Mouse (Mus musculus) embryonic facial prominence, embryonic 12.5 days (tissue): ENCODE measurements around the gene Inpp4b. TPM values are rescaled to one million over a fixed set of nuclear protein-coding genes. Genes with fewer than 3 reads are reported as not detected.

ENCODE experiments used
- ATAC-seq: fragments of 200-750 bp; cut with Nextera tagmentation; 2 replicates; pipeline ENCODE4 v1.8.0; 2017; ENCODE audit not compliant: insufficient number of reproducible peaks, insufficient read depth, low FRiP score, low TSS enrichment
- H3K27ac ChIP-seq: fragments of 300-500 bp; sonication (generic); 2 replicates; pipeline ENCODE4 v1.5.1; 2016; ENCODE audit warnings: mild to moderate bottlenecking
- H3K27me3 ChIP-seq: fragments of 300-500 bp; sonication (generic); 2 replicates; pipeline ENCODE4 v1.6.1; 2016; ENCODE audit warnings: mild to moderate bottlenecking, moderate library complexity
- H3K36me3 ChIP-seq: fragments of 300-500 bp; sonication (generic); 2 replicates; pipeline ENCODE4 v1.6.1; 2016; ENCODE audit warnings: mild to moderate bottlenecking
- H3K4me1 ChIP-seq: fragments of 300-500 bp; sonication (generic); 2 replicates; pipeline ENCODE4 v1.6.1; 2016
- H3K4me2 ChIP-seq: fragments of 300-500 bp; sonication (generic); replicated peaks from 2 replicates; pipeline ENCODE4 v1.6.1; 2016; ENCODE audit warnings: mild to moderate bottlenecking, moderate library complexity
- H3K4me3 ChIP-seq: fragments of 300-500 bp; sonication (generic); 2 replicates; pipeline ENCODE4 v1.5.1; 2016; ENCODE audit warnings: mild to moderate bottlenecking
- H3K9ac ChIP-seq: fragments of 300-500 bp; sonication (generic); 2 replicates; pipeline ENCODE4 v1.6.1; 2016; ENCODE audit warnings: mild to moderate bottlenecking, moderate library complexity
- H3K9me3 ChIP-seq: fragments of 300-500 bp; sonication (generic); 2 replicates; pipeline ENCODE4 v1.6.1; 2016; ENCODE audit warnings: mild to moderate bottlenecking, moderate library complexity
- WGBS: fragments of 180-500 bp; shearing (Covaris S2); methylation state at CpG from one replicate; pipeline ENCODE4 v1.1.7; 2016; 5-methylcytosine and 5-hydroxymethylcytosine counted together
- polyA plus RNA-seq: library from polyadenylated mRNA; unstranded; fragments of >200 nt; fragmentation: Nextera tagmentation; extraction: Ambion mirVana; gene quantifications from 2 replicates; pipeline ENCODE4 v1.2.1, GENCODE M21; 2016

Inpp4b gene
- polyA plus RNA-seq, 1 experiment from 2014 or later, result 19.7 TPM

DNA sequence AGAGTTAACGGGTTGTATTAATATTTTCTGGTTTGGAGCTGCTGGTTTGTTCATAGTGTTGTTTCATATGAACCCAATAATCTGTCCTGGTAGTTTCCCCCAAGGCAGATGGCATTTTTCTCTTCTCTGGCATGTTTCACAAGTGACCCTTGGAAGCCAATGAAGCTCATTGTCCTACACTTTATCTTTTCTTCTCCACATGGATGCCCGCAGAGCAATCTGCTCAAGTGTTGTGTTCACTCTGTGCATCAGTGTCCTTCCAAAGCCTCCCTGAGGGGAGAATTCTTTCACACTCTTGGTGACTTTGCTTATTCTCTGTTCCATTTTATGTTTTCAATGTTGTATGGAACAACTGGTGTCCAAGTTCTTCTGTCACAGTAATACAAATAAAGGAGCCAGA, 179.7 kb downstream of the Inpp4b start:
- Histone ChIP-seq H3K27me3 (no peaks in the 10 kb centered on the region), H3K27ac (no peak overlapping the region), H3K9me3 (no peaks in the 10 kb centered on the region), H3K36me3 (no peaks in the 10 kb centered on the region), H3K9ac (no peak overlapping the region), H3K4me3 (no peak overlapping the region), H3K4me1 (no peaks in the 10 kb centered on the region), H3K4me2 (no peak overlapping the region)
- 90% methylated on average over 2 of the region's 2 CpGs for WGBS
- ATAC-seq, result no peak

DNA sequence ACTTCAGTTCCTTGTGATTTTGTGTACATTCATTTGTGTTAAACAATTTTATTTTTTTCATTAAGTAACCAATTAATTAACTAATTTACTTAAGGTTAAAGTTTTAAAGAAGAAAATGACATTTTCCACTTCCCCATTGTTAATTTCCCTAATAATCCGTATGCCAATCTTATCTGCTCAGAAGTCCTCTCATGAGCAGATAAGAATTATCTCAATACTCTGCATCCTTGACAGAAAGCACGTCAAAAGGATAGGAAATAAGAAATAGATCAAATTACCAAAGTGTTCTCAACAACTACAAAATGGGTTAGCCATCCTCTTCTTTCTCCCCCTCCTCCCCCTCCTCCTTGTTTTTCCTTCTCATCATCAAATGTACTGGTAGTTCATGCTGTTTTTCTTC, 182.2 kb downstream of the Inpp4b start:
- Histone ChIP-seq H3K4me3 (no peak overlapping the region), H3K27me3 (no peaks in the 10 kb centered on the region), H3K9me3 (no peaks in the 10 kb centered on the region), H3K4me1 (no peaks in the 10 kb centered on the region), H3K36me3 (no peaks in the 10 kb centered on the region), H3K27ac (no peak overlapping the region), H3K4me2 (no peak overlapping the region), H3K9ac (no peak overlapping the region)
- ATAC-seq, result no peak
- WGBS, result 51% methylated on average over 2 of the region's 2 CpGs

GRCm38 (mm10) chr8:81527661-81528060, 185.3 kb downstream of the Inpp4b start:
- Histone ChIP-seq H3K36me3 (no peaks in the 10 kb centered on the region), H3K4me3 (no peak overlapping the region), H3K9ac (no peak overlapping the region), H3K27ac (no peak overlapping the region), H3K4me1 (no peaks in the 10 kb centered on the region), H3K27me3 (no peaks in the 10 kb centered on the region), H3K9me3 (no peaks in the 10 kb centered on the region), H3K4me2 (no peak overlapping the region)
- WGBS, result 25% methylated on average over 4 of the region's 4 CpGs
- no peak for ATAC-seq

GRCm38 (mm10) chr8:81538310-81538709, 196.0 kb downstream of the Inpp4b start:
- WGBS, result 80% methylated on average over 3 of the region's 3 CpGs

DNA sequence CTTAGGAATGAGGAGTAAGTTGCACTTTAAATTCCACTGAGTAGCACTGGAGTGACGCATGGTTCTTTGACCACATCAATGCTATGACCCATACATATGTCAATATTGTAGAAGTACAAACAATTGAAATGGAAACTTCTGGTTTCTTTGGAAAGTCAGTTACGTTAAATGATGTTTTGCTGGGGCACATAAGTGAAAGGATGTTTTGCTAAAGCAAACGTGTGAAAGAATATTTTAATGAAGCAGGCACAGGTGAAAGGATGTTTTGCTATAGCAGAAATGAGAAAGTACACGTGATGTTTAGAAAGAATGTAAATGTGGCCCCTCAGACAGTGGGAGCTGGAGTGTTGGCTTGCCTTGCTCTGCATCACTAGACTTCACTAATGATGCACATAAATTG, 216.2 kb downstream of the Inpp4b start:
- H3K4me2 ChIP-seq, result no peak overlapping the region
- ATAC-seq, result no peak
- H3K36me3 ChIP-seq, result no peaks in the 10 kb centered on the region
- H3K4me3 ChIP-seq, result no peak overlapping the region
- no peak overlapping the region for H3K27ac ChIP-seq
- H3K4me1 ChIP-seq, result no peaks in the 10 kb centered on the region
- H3K9me3 ChIP-seq, result no peaks in the 10 kb centered on the region
- H3K27me3 ChIP-seq, result no peaks in the 10 kb centered on the region
- WGBS, result 83% methylated on average over 4 of the region's 4 CpGs
- no peak overlapping the region for H3K9ac ChIP-seq

More at GRCm38 (mm10) chr8:81538310-81538709, 196.0 kb downstream of the Inpp4b start:
- ATAC-seq, result no peak
- Histone ChIP-seq H3K27ac (no peak overlapping the region), H3K4me1 (no peaks in the 10 kb centered on the region), H3K4me3 (no peak overlapping the region), H3K27me3 (no peaks in the 10 kb centered on the region), H3K9ac (no peak overlapping the region), H3K9me3 (no peaks in the 10 kb centered on the region), H3K4me2 (no peak overlapping the region), H3K36me3 (no peaks in the 10 kb centered on the region)

GRCm38 (mm10) chr8:81562405-81562804, 220.0 kb downstream of the Inpp4b start:
- H3K4me3 ChIP-seq, result no peak overlapping the region
- H3K9ac ChIP-seq, result no peak overlapping the region
- 70% methylated on average over 1 of the region's 1 CpGs for WGBS
- no peaks in the 10 kb centered on the region for H3K4me1 ChIP-seq
- H3K9me3 ChIP-seq, result no peaks in the 10 kb centered on the region
- no peak overlapping the region for H3K27ac ChIP-seq
- no peaks in the 10 kb centered on the region for H3K36me3 ChIP-seq
- H3K4me2 ChIP-seq, result no peak overlapping the region
- ATAC-seq, result no peak
- no peaks in the 10 kb centered on the region for H3K27me3 ChIP-seq

GRCm38 (mm10) chr8:81565484-81565883, 223.1 kb downstream of the Inpp4b start:
- Histone ChIP-seq H3K27me3 (no peaks in the 10 kb centered on the region), H3K27ac (no peak overlapping the region), H3K36me3 (no peaks in the 10 kb centered on the region), H3K9me3 (no peaks in the 10 kb centered on the region), H3K4me1 (no peaks in the 10 kb centered on the region), H3K9ac (no peak overlapping the region), H3K4me2 (no peak overlapping the region), H3K4me3 (no peak overlapping the region)
- no peak for ATAC-seq
- 80% methylated on average over 4 of the region's 4 CpGs for WGBS

GRCm38 (mm10) chr8:81572319-81573104, 230.2 kb downstream of the Inpp4b start:
- no peak for ATAC-seq
- H3K36me3 ChIP-seq, result no peaks in the 10 kb centered on the region
- WGBS, result 80% methylated on average over 1 of the region's 1 CpGs

DNA sequence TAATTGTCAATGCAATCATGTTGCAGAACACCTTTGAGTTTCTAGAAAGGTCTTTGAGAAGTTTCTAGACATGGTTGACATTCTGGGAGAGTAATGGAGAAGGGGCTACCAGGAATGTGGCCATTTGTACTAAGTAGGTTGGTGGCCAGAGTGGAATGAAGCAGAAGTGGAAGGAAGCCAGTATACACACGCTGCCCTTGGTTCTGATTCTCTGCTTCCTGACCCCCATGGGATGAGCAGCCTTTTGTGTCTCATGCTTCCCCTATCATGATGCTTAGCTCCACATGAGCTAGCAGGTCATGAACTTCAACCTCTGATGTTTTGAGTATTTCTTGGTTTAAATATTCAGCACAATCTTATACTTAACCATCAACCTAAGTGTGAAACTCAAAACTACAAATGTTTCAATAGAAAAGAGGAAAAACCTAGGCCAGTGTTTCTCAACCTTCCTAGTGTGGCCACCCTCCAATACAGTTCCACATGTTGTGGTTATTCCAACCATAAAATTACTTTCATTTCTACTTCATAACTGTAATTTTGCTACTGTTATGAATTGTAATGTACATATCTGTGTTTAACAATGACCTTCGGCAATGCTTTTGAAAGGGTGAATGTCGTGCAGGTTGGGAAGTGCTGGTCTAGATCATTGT, 233.0 kb downstream of the Inpp4b start:
- Histone ChIP-seq H3K4me2 (no peak overlapping the region), H3K4me1 (peaks cover 10% of the 10 kb centered on the region; the same call in 1 of the 2 replicates), H3K9me3 (no peaks in the 10 kb centered on the region), H3K27ac (no peak overlapping the region), H3K36me3 (no peaks in the 10 kb centered on the region), H3K27me3 (no peaks in the 10 kb centered on the region), H3K9ac (no peak overlapping the region), H3K4me3 (no peak overlapping the region)
- ATAC-seq, result no peak
- WGBS, result 87% methylated on average over 3 of the region's 3 CpGs

More at GRCm38 (mm10) chr8:81572319-81573104, 230.2 kb downstream of the Inpp4b start:
- Histone ChIP-seq H3K4me2 (no peak overlapping the region), H3K4me3 (no peak overlapping the region), H3K9ac (no peak overlapping the region), H3K4me1 (no peaks in the 10 kb centered on the region), H3K27ac (no peak overlapping the region), H3K9me3 (no peaks in the 10 kb centered on the region), H3K27me3 (no peaks in the 10 kb centered on the region)

GRCm38 (mm10) chr8:81578951-81579350, 236.6 kb downstream of the Inpp4b start:
- no peak overlapping the region for H3K4me3 ChIP-seq
- no peak overlapping the region for H3K27ac ChIP-seq
- H3K9me3 ChIP-seq, result no peaks in the 10 kb centered on the region
- 42% methylated on average over 3 of the region's 3 CpGs for WGBS
- no peak overlapping the region for H3K9ac ChIP-seq
- H3K27me3 ChIP-seq, result no peaks in the 10 kb centered on the region
- H3K36me3 ChIP-seq, result no peaks in the 10 kb centered on the region
- H3K4me2 ChIP-seq, result no peak overlapping the region
- peaks cover 10% of the 10 kb centered on the region; the same call in 1 of the 2 replicates for H3K4me1 ChIP-seq
- no peak for ATAC-seq

GRCm38 (mm10) chr8:81581817-81582437, 239.6 kb downstream of the Inpp4b start:
- Histone ChIP-seq H3K4me3 (no peak overlapping the region), H3K4me2 (no peak overlapping the region), H3K9ac (no peak overlapping the region), H3K9me3 (no peaks in the 10 kb centered on the region), H3K4me1 (peaks cover 10% of the 10 kb centered on the region; the same call in 1 of the 2 replicates), H3K36me3 (no peaks in the 10 kb centered on the region), H3K27ac (no peak overlapping the region), H3K27me3 (no peaks in the 10 kb centered on the region)
- ATAC-seq, result no peak
- WGBS, result 87% methylated on average over 2 of the region's 2 CpGs

DNA sequence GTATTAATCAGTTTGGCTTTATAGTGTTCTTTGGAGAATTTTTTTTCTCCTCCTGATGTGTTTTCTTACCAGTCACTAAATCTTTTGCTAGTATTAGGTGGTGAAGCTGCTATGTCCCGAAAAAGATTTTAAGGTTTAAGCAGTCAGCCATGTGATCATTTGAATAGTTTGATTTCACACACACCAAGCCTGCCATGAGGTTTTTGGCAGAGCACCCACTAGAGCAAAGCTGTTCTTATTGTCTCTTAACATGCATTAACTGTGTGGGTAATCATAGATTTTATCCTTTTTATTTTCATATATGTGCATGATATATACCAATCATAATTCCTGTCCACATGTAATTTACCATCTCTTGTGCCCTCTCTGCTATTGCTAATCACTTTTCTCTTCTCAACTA, 240.6 kb downstream of the Inpp4b start:
- H3K4me1 ChIP-seq, result peaks cover 10% of the 10 kb centered on the region; the same call in 1 of the 2 replicates
- no peak overlapping the region for H3K4me2 ChIP-seq
- no peak overlapping the region for H3K27ac ChIP-seq
- H3K9ac ChIP-seq, result no peak overlapping the region
- no peak for ATAC-seq
- no peaks in the 10 kb centered on the region for H3K36me3 ChIP-seq
- WGBS, result 68% methylated on average over 1 of the region's 1 CpGs
- H3K9me3 ChIP-seq, result no peaks in the 10 kb centered on the region
- H3K4me3 ChIP-seq, result no peak overlapping the region
- no peaks in the 10 kb centered on the region for H3K27me3 ChIP-seq
